Mouse (Mus musculus) ES-E14 (cell line): ENCODE results near the gene AC124502.3. TPM values are rescaled to one million over a fixed set of nuclear protein-coding genes. Genes with fewer than 3 reads are reported as not detected.
A peak's percentile ranks its signal among the peaks of the same experiment; 100 is the strongest.

Source experiments
- DNase-seq: peaks from one replicate; pipeline ENCODE4 v3.0.0-alpha.2; 2013; ENCODE audit warnings: low read depth, low spot score
- H3K27ac ChIP-seq: 2 replicates; pipeline ENCODE4 v1.5.1; 2012; ENCODE audit warnings: low read depth, mild to moderate bottlenecking, low read length, moderate library complexity, mixed read lengths; ENCODE audit not compliant: poor library complexity, insufficient read depth, severe bottlenecking
- H3K36me3 ChIP-seq: 2 replicates; pipeline ENCODE4 v1.6.1; 2012; ENCODE audit warnings: mild to moderate bottlenecking, low read length, moderate library complexity, mixed read lengths; ENCODE audit not compliant: control insufficient read depth, poor library complexity, insufficient read depth, severe bottlenecking
- H3K4me1 ChIP-seq, 2 experiments: fragments of 150-350 bp in 1 of 2; sonication (generic) in 1 of 2; 2 replicates each; pipeline ENCODE4 v1.6.1; 2012; ENCODE audit warnings: low read length in 2 of 2, mild to moderate bottlenecking in 1 of 2, mixed read lengths in 1 of 2; ENCODE audit not compliant: control insufficient read depth in 2 of 2, insufficient read depth in 2 of 2, poor library complexity in 1 of 2
- H3K4me3 ChIP-seq, 2 experiments: fragments of 150-350 bp in 1 of 2; sonication (generic) in 1 of 2; 2 replicates each; pipeline ENCODE4 v1.5.1; 2012; ENCODE audit warnings: low read length in 2 of 2, low read depth in 1 of 2, mild to moderate bottlenecking in 1 of 2, mixed read lengths in 1 of 2; ENCODE audit not compliant: insufficient read depth in 1 of 2, poor library complexity in 1 of 2, severe bottlenecking in 1 of 2
- H3K9ac ChIP-seq: 2 replicates; pipeline ENCODE4 v1.6.1; 2012; ENCODE audit warnings: low read depth, mild to moderate bottlenecking, low read length, mixed read lengths; ENCODE audit not compliant: poor library complexity, insufficient read depth, severe bottlenecking
- H3K9me3 ChIP-seq: fragments of 150-350 bp; sonication (generic); 2 replicates; pipeline ENCODE4 v1.6.1; 2012; ENCODE audit warnings: low read depth, mild to moderate bottlenecking, low read length; ENCODE audit not compliant: control insufficient read depth, insufficient read depth
- CHD2 ChIP-seq: IDR thresholded peaks from 2 replicates; pipeline ENCODE4 v1.6.1; 2014; ENCODE audit warnings: mild to moderate bottlenecking, low read depth, low read length, inconsistent platforms
- HCFC1 ChIP-seq: IDR thresholded peaks from 2 replicates; pipeline ENCODE4 v1.6.1; 2012; ENCODE audit warnings: low read length, inconsistent platforms, borderline replicate concordance; ENCODE audit not compliant: insufficient read depth
- MAFK ChIP-seq: IDR thresholded peaks from 2 replicates; pipeline ENCODE4 v1.6.1; 2014; ENCODE audit warnings: mild to moderate bottlenecking, low read depth, low read length, inconsistent platforms; ENCODE audit not compliant: insufficient read depth
- ZC3H11A ChIP-seq: IDR thresholded peaks from 2 replicates; pipeline ENCODE4 v1.6.1; 2012; ENCODE audit warnings: low read depth, mild to moderate bottlenecking, inconsistent platforms, low read length, borderline replicate concordance
- ZNF384 ChIP-seq: IDR thresholded peaks from 2 replicates; pipeline ENCODE4 v1.6.1; 2012; ENCODE audit warnings: low read depth, low read length, inconsistent platforms
- in situ Hi-C, 2 experiments: fragments of 600-800 bp; cut with MboI; formaldehyde crosslinking; loops; one replicate each; pipeline ENCODE4 v1.15.1; 2025; ENCODE audit warnings: low sequenced_read_pairs in 2 of 2, inconsistent platforms in 1 of 2; ENCODE audit not compliant: unreplicated experiment in 2 of 2
- total RNA-seq: library from RNA; depleted of rRNA; stranded (reverse); fragments of 300-350 nt; gene quantifications from 2 replicates; pipeline ENCODE4 v1.2.3, GENCODE M21; 2012

Gene AC124502.3
- total RNA-seq, 1 experiment: 3.2 TPM

DNA sequence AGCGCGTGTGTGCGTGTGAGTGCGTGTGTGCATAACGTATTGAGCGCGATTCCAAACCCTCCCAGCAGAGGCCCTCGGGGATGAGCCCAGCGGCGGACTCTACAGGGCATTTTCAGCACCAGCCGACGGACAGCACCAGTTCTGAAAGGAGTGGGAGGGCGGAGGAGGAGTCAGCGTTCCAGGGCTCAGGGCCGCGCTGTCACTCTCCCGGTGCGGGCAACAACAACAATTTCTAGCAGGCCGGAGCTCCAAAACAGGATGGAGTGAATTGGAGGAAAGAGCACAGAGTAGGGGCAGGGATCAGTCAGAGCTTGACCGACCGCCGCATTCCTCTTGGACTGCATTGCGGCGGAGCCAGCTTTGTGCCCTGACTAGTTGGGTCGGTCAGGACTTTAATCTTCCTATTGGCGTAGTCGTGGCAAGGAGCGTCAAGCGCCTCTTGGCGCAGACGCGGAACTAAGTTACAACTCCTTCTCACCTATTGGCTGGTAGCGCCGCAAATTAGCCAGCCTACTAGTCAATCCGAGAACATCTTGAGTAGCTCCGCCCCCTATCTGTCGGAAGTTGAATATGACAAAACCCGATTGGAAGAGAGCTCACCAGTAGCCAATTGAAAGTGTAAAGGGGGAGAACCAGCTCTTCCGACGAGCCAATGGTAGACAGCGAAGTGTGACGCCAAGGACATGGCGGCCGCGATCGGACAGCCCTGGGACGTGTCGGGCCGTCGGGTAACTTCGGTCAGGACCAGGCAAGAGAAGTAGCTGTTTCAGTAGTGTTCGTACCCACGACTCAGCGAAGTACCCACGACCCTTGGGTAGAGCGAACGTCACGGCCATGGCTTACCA lies 49.4 kb downstream of the AC124502.3 start, which contains the start of gene Yif1a:
Gene Yif1a, plus strand, starts transcription at position 655 of the 845 bp plus-strand sequence.
- Histone ChIP-seq H3K9me3 (no peaks in the 10 kb centered on the region), H3K36me3 (peaks cover 10% of the 10 kb centered on the region), H3K27ac (no peak within 1 kb of the TSS; the same call in 1 of the 2 replicates), H3K4me3 (peak within 1 kb of the TSS; percentile 96), H3K4me1 (peaks cover 2 to 16% of the 10 kb centered on the region in 2 experiments; a peak in 3 of 4 replicates), H3K9ac (peak within 1 kb of the TSS; percentile 88)
- peak; percentile 98 for DNase-seq
- TF ChIP-seq ZC3H11A: peak; percentile 31; the same call in 1 of the 2 replicates
- no peak for TF ChIP-seq MAFK
- 0 out of 2 replicates have a peak, but pooled peaks have one; percentile 6 for TF ChIP-seq ZNF384
- peak; percentile 79 for TF ChIP-seq CHD2
- TF ChIP-seq HCFC1: peak; percentile 65; the same call in 1 of the 2 replicates
- in situ Hi-C loops: no loop called here

GRCm38 (mm10) chr19:5089324-5089723 lies 50.6 kb downstream of the AC124502.3 start:
- Histone ChIP-seq H3K4me1 (peaks cover 2 to 12% of the 10 kb centered on the region in 2 experiments; a peak in 3 of 4 replicates), H3K36me3 (peaks cover 12% of the 10 kb centered on the region), H3K9ac (peak overlapping the region; percentile 88; the same call in 1 of the 2 replicates), H3K4me3 (peak overlapping the region in 1 of 2 experiments; percentile 96; a peak in 1 of 4 replicates), H3K27ac (no peak overlapping the region), H3K9me3 (no peaks in the 10 kb centered on the region)
- no peak for TF ChIP-seq CHD2
- TF ChIP-seq ZNF384: no peak
- TF ChIP-seq ZC3H11A: no peak
- in situ Hi-C loops: no loop called here
- DNase-seq: no peak

DNA sequence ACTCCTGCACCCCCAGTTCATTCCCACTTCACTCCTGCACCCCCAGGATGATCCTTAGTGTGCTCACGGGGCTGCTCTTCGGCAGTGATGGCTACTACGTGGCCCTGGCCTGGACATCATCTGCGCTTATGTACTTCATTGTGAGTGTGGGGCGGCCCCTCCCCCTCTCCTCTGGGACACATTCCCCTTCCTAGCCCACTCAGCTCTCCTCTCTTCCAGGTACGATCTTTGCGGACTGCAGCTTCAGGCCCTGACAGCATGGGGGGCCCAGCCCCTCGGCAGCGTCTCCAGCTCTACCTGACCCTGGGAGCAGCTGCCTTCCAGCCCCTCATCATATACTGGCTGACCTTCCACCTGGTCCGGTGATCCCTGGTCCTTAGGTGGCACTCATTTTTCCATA lies 53.4 kb downstream of the AC124502.3 start:
- no peak for DNase-seq
- Histone ChIP-seq H3K4me1 (peaks cover 2 to 15% of the 10 kb centered on the region in 2 experiments; a peak in 2 of 4 replicates), H3K9ac (no peak overlapping the region), H3K36me3 (peaks cover 12% of the 10 kb centered on the region), H3K4me3 (no peak overlapping the region), H3K9me3 (no peaks in the 10 kb centered on the region), H3K27ac (no peak overlapping the region)
- TF ChIP-seq CHD2 (no peak), ZNF384 (no peak), ZC3H11A (no peak), MAFK (no peak), HCFC1 (no peak)
- in situ Hi-C loops: no loop called here

DNA sequence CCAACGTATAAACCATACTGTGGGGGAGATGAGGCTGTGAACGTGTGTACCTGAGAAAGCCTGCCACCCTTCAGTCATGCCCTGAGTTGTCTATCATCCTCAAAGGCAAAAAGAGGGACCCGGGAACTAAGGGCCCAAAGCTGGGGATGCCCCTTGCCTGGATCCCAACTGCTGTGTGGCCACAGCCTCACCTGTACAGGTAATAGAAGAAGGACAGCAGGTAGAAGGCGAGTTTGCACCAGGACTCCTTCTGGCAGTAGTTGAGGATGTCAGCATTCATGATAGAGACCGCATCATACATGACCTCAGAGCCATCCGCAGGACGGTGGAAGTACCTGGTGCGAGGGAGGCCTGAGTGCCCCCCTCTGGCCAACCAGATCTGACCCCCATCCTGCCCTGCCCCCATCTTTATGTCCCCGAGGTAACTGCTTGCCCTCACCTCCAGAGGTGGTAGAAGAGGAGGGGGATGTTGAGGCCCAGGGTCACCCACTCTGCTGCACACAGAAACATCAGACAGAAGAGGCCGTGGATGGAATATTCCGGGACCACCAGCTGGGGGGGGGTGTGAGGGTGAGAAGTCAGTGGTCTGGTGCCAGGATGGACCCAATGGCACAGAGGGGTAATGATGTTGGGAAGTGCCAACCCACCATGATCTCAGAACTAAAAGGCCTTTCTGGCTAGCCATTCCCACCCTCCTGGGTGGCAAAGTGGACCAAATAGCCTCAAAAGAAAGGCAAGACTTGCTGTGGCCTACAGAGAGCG lies 55.0 kb downstream of the AC124502.3 start:
- Histone ChIP-seq H3K36me3 (peaks cover 12% of the 10 kb centered on the region), H3K4me1 (peaks cover 2 to 16% of the 10 kb centered on the region in 2 experiments; a peak in 2 of 4 replicates), H3K27ac (no peak overlapping the region), H3K9ac (no peak overlapping the region), H3K4me3 (no peak overlapping the region), H3K9me3 (no peaks in the 10 kb centered on the region)
- in situ Hi-C loops: no loop called here
- no peak for DNase-seq
- TF ChIP-seq CHD2 (no peak), HCFC1 (no peak), MAFK (no peak), ZNF384 (no peak), ZC3H11A (no peak)
